Mouse (Mus musculus) small intestine, adult 2 months (tissue): ENCODE measurements around the gene Ttc7b.

Experiments used
- CTCF ChIP-seq: fragments of 200-500 bp; IDR thresholded peaks from 2 replicates; pipeline ENCODE4 v1.5.1; 2012; ENCODE audit warnings: low read depth, mild to moderate bottlenecking, control low read depth, inconsistent platforms, low read length, moderate library complexity, mixed read lengths; ENCODE audit not compliant: insufficient replicate concordance, insufficient read length; ENCODE audit errors: extremely low read depth
- POLR2A ChIP-seq: fragments of 200-500 bp; IDR thresholded peaks from 2 replicates; pipeline ENCODE4 v1.6.1; 2012; ENCODE audit warnings: low read depth, mild to moderate bottlenecking, control low read depth, inconsistent platforms, low read length, moderate library complexity

DNA sequence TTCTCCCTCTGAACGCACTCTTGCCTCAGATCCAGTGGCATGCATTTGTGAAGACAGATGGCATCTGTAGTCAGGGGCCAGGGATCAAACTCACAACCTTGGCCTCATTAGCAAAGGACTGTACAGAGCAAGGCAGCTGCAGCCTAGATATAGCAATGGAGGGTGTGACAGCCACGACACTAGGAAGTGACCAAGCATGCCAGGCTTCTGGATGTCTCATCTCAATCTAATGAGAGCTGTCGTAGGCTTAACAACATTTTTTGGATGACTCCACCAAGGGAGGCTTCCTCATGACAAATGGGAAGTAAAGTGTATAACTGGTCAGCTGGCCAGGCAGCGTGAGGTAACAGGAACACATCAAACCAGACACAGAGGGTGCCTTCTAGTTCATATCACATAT lies 94.4 kb downstream of the Ttc7b start:
- TF ChIP-seq CTCF = no peak
- no peak for TF ChIP-seq POLR2A
